Mouse (Mus musculus) CH12.LX (cell line): Measurements from ENCODE around the gene Ly75. TPM values are rescaled to one million over a fixed set of nuclear protein-coding genes. Genes with fewer than 3 reads are reported as not detected.

Experiments
- DNase-seq: peaks from one replicate; pipeline ENCODE4 v3.0.0-alpha.2; 2013; ENCODE audit errors: extremely low read depth
- H3K27ac ChIP-seq: 2 replicates; pipeline ENCODE4 v1.5.1; 2012; ENCODE audit warnings: low read depth, mild to moderate bottlenecking, control low read depth, moderate library complexity; ENCODE audit not compliant: insufficient read depth
- H3K27me3 ChIP-seq: replicated peaks from 2 replicates; pipeline ENCODE3; 2012; ENCODE audit warnings: inconsistent platforms
- H3K36me3 ChIP-seq, 2 experiments: replicated peaks in 1 of 2; 2 replicates each; pipeline versions ENCODE3 to v1.6.1; 2012; ENCODE audit warnings: inconsistent platforms in 1 of 2, low read length in 1 of 2, mild to moderate bottlenecking in 1 of 2, mixed read lengths in 1 of 2, moderate library complexity in 1 of 2; ENCODE audit not compliant: control insufficient read depth in 1 of 2, insufficient read depth in 1 of 2
- H3K4me1 ChIP-seq, 2 experiments: 2 replicates each; pipeline ENCODE4 v1.6.1; 2012; ENCODE audit warnings: inconsistent platforms in 1 of 2, moderate library complexity in 1 of 2; ENCODE audit not compliant: insufficient read depth in 2 of 2, control insufficient read depth in 1 of 2
- H3K4me2 ChIP-seq: 2 replicates; pipeline ENCODE4 v1.6.1; 2012; ENCODE audit warnings: low read depth, mild to moderate bottlenecking, control low read depth; ENCODE audit not compliant: poor library complexity, insufficient read depth, severe bottlenecking
- H3K4me3 ChIP-seq, 3 experiments: fragments of 150-350 bp in 1 of 3; sonication (generic) in 1 of 3; replicated peaks in 1 of 3; 2 replicates each; pipeline versions ENCODE3 to v1.5.1; 2011 to 2012; ENCODE audit warnings: low read depth in 2 of 3, low read length in 2 of 3, mild to moderate bottlenecking in 2 of 3, moderate library complexity in 2 of 3, control low read depth in 1 of 3, improper control_type of control experiment in 1 of 3, inconsistent platforms in 1 of 3, mixed read lengths in 1 of 3; ENCODE audit not compliant: poor library complexity in 1 of 3
- H3K79me2 ChIP-seq: replicated peaks from 2 replicates; pipeline ENCODE4 v1.6.1; 2012; ENCODE audit warnings: mild to moderate bottlenecking, moderate library complexity; ENCODE audit not compliant: control insufficient read depth, poor library complexity, insufficient read depth, severe bottlenecking; ENCODE audit errors: extremely low read depth
- H3K9ac ChIP-seq: 2 replicates; pipeline ENCODE4 v1.6.1; 2012; ENCODE audit warnings: low read depth, mild to moderate bottlenecking, control low read depth, moderate library complexity; ENCODE audit not compliant: insufficient read depth
- H3K9me3 ChIP-seq: replicated peaks from 2 replicates; pipeline ENCODE3; 2012; ENCODE audit warnings: low read length, inconsistent platforms, mixed read lengths
- BHLHE40 ChIP-seq: IDR thresholded peaks from 2 replicates; pipeline ENCODE4 v1.6.1; 2011; ENCODE audit warnings: mild to moderate bottlenecking, low read depth, low read length, improper control_type of control experiment
- CHD2 ChIP-seq: IDR thresholded peaks from 2 replicates; pipeline ENCODE4 v1.6.1; 2011; ENCODE audit warnings: low read length, improper control_type of control experiment
- CTCF ChIP-seq, 2 experiments: IDR thresholded peaks in 1 of 2; conservative IDR thresholded peaks in 1 of 2; 2 replicates each; pipeline ENCODE4 v1.5.1; 2011 to 2012; ENCODE audit warnings: low read depth in 2 of 2, low read length in 2 of 2, improper control_type of control experiment in 1 of 2, inconsistent platforms in 1 of 2, mild to moderate bottlenecking in 1 of 2, moderate library complexity in 1 of 2
- E2F4 ChIP-seq: IDR thresholded peaks from 2 replicates; pipeline ENCODE4 v1.6.1; 2011; ENCODE audit warnings: low read depth, low read length, improper control_type of control experiment; ENCODE audit not compliant: insufficient replicate concordance
- EP300 ChIP-seq: IDR thresholded peaks from 2 replicates; pipeline ENCODE4 v1.6.1; 2011; ENCODE audit warnings: low read length, improper control_type of control experiment
- ETS1 ChIP-seq: conservative IDR thresholded peaks from 2 replicates; pipeline ENCODE4 v1.6.1; 2012; ENCODE audit warnings: low read depth, mild to moderate bottlenecking, inconsistent platforms, low read length, improper control_type of control experiment, moderate library complexity
- GABPA ChIP-seq: IDR thresholded peaks from 2 replicates; pipeline ENCODE4 v1.6.1; 2012; ENCODE audit warnings: low read depth, low read length, improper control_type of control experiment, inconsistent platforms; ENCODE audit not compliant: insufficient replicate concordance
- HCFC1 ChIP-seq: IDR thresholded peaks from 2 replicates; pipeline ENCODE4 v1.6.1; 2012; ENCODE audit warnings: low read depth, mild to moderate bottlenecking, inconsistent platforms, low read length, improper control_type of control experiment
- MAFK ChIP-seq: IDR thresholded peaks from 2 replicates; pipeline ENCODE4 v1.6.1; 2011; ENCODE audit warnings: low read length, improper control_type of control experiment; ENCODE audit not compliant: insufficient replicate concordance
- MAZ ChIP-seq: IDR thresholded peaks from 2 replicates; pipeline ENCODE4 v1.6.1; 2012; ENCODE audit warnings: low read depth, mild to moderate bottlenecking, inconsistent platforms, low read length, improper control_type of control experiment, moderate library complexity
- MXI1 ChIP-seq: IDR thresholded peaks from 2 replicates; pipeline ENCODE4 v1.6.1; 2011; ENCODE audit warnings: mild to moderate bottlenecking, low read depth, low read length, improper control_type of control experiment
- MYC ChIP-seq: IDR thresholded peaks from 2 replicates; pipeline ENCODE4 v1.6.1; 2011; ENCODE audit warnings: low read depth, mild to moderate bottlenecking, improper control_type of control experiment, low read length
- NRF1 ChIP-seq: IDR thresholded peaks from 2 replicates; pipeline ENCODE4 v1.6.1; 2014; ENCODE audit warnings: low read depth, mild to moderate bottlenecking, inconsistent platforms, low read length, improper control_type of control experiment, moderate library complexity
- PAX5 ChIP-seq: IDR thresholded peaks from 2 replicates; pipeline ENCODE4 v1.6.1; 2012; ENCODE audit warnings: low read length, inconsistent platforms, mixed read lengths
- POLR2A ChIP-seq: IDR thresholded peaks from 2 replicates; pipeline ENCODE4 v1.6.1; 2011; ENCODE audit warnings: low read depth, mild to moderate bottlenecking, improper control_type of control experiment, low read length
- POLR2AphosphoS2 ChIP-seq: IDR thresholded peaks from 2 replicates; pipeline ENCODE4 v1.6.1; 2011; ENCODE audit warnings: low read depth, low read length, improper control_type of control experiment
- RAD21 ChIP-seq: IDR thresholded peaks from 2 replicates; pipeline ENCODE4 v1.6.1; 2011; ENCODE audit warnings: low read depth, mild to moderate bottlenecking, low read length, improper control_type of control experiment, moderate library complexity
- SMC3 ChIP-seq: IDR thresholded peaks from 2 replicates; pipeline ENCODE4 v1.6.1; 2011; ENCODE audit warnings: low read depth, low read length, improper control_type of control experiment
- USF2 ChIP-seq: conservative IDR thresholded peaks from 2 replicates; pipeline ENCODE4 v1.6.1; 2011; ENCODE audit warnings: low read depth, low read length, improper control_type of control experiment
- ZC3H11A ChIP-seq: IDR thresholded peaks from 2 replicates; pipeline ENCODE4 v1.6.1; 2012; ENCODE audit warnings: low read depth, mild to moderate bottlenecking, inconsistent platforms, low read length, improper control_type of control experiment
- ZKSCAN1 ChIP-seq: IDR thresholded peaks from 2 replicates; pipeline ENCODE4 v1.6.1; 2012; ENCODE audit warnings: low read depth, inconsistent platforms, low read length, improper control_type of control experiment, borderline replicate concordance
- ZMIZ1 ChIP-seq: IDR thresholded peaks from 2 replicates; pipeline ENCODE4 v1.6.1; 2012; ENCODE audit warnings: low read depth, mild to moderate bottlenecking, inconsistent platforms, low read length, improper control_type of control experiment
- ZNF384 ChIP-seq: IDR thresholded peaks from 2 replicates; pipeline ENCODE4 v1.6.1; 2012; ENCODE audit warnings: low read depth, low read length, improper control_type of control experiment, inconsistent platforms
- dilution Hi-C: fragments of 300-500 bp; cut with MboI; formaldehyde crosslinking; loops from 2 replicates; pipeline ENCODE4 v1.14.3; 2020; ENCODE audit warnings: low sequenced_read_pairs; ENCODE audit not compliant: extremely low pct_unique_long_range_greater_than_20kb, extremely low pct_ligation_motif_present
- in situ Hi-C: fragments of 300-500 bp; cut with MboI; formaldehyde crosslinking; loops from 3 replicates; pipeline ENCODE4 v1.14.3; 2019; ENCODE audit warnings: low sequenced_read_pairs, low pct_ligation_motif_present, low pct_unique_long_range_greater_than_20kb, mixed read lengths
- polyA plus RNA-seq: library from polyadenylated mRNA; unstranded; fragments of >175 nt; gene quantifications from 2 replicates; pipeline ENCODE4 v1.2.1, GENCODE M21; 2012; ENCODE audit warnings: low read depth; ENCODE audit not compliant: insufficient read length
- total RNA-seq, 2 experiments: library from RNA; depleted of rRNA; stranded (reverse); fragments of 300-350 nt in 1 of 2; fragments of >200 nt in 1 of 2; gene quantifications; 2 replicates each; pipeline ENCODE4 v1.2.3; 2012 to 2014

Gene Ly75
- total and polyA plus RNA-seq, 3 experiments, result 10.6 to 32.2 (median 13.8) TPM

DNA sequence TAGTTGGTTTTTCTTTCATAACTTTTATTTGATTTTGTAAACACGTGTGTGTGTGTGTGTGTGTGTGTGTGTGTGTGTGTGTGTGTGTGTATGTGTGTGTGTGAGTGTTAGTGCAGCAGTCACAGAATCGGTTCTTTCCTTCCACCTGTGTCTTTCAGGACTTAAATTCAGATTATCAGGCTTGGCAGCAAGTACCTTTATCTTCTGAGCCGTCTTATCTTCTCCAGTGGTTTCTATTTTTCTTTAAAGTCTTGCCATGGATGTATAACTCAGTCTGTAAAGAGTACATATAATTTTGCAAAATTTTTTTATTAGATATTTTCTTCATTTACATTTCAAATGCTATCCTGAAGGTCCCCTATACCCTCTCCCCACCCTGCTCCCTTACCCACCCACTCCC lies 4.3 kb upstream of the Ly75 start:
- H3K79me2 ChIP-seq, result no peaks in the 10 kb centered on the region
- H3K9ac ChIP-seq, result no peak overlapping the region
- no peak overlapping the region for H3K27ac ChIP-seq
- H3K4me1 ChIP-seq, result peaks cover 3 to 9% of the 10 kb centered on the region in 2 experiments
- no peak overlapping the region for H3K4me2 ChIP-seq
- in situ Hi-C loops, result no loop called here
- H3K9me3 ChIP-seq, result no peaks in the 10 kb centered on the region
- no peak for DNase-seq
- dilution Hi-C loops, result no loop called here
- no peak for TF ChIP-seq ZNF384
- TF ChIP-seq ZC3H11A, result no peak
- no peak for TF ChIP-seq MXI1
- no peak for TF ChIP-seq MAZ
- no peak for TF ChIP-seq ZKSCAN1
- TF ChIP-seq MAFK, result no peak
- TF ChIP-seq BHLHE40, result no peak
- no peak for TF ChIP-seq USF2
- no peak for TF ChIP-seq E2F4
- TF ChIP-seq HCFC1, result no peak
- no peak for TF ChIP-seq PAX5
- H3K36me3 ChIP-seq, result no peaks in the 10 kb centered on the region
- no peak overlapping the region for H3K4me3 ChIP-seq
- peaks cover 3% of the 10 kb centered on the region for H3K27me3 ChIP-seq

DNA sequence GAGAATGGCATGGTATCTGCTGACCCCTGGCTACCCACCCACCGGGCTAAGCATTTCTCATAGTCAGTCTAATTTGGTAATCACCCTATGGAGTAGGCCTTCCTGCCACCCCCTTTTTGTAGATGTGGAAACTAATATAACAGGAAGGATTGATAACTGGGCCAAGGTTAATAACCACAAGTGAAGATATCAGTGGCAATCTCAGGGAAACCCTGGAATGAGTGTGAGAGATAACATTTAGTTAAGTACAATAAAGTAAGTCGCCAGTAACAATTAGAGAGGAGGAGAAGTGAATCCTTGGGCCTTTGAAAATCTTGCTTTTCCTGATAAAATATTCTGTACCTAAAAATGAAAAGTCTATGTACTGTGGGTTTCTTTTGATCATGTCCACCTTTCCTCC lies 3.7 kb upstream of the Ly75 start:
- no peak for DNase-seq
- dilution Hi-C loops, result no loop called here
- TF ChIP-seq ZNF384, result no peak
- no peak for TF ChIP-seq EP300
- no peak for TF ChIP-seq MYC
- no peak for TF ChIP-seq MXI1
- no peak for TF ChIP-seq HCFC1
- TF ChIP-seq RAD21, result no peak
- TF ChIP-seq ZMIZ1, result no peak
- no peak for TF ChIP-seq ZKSCAN1
- no peak for TF ChIP-seq SMC3
- no peak for TF ChIP-seq BHLHE40
- TF ChIP-seq CTCF (conservative IDR thresholded peaks at IDR 0.05 in 1 of 2, IDR thresholded peaks at IDR 0.05 in 1 of 2; ENCODE audit: low read depth in 2 of 2, low read length in 2 of 2), result no peak
- no peak for TF ChIP-seq ETS1
- TF ChIP-seq ZC3H11A, result no peak
- TF ChIP-seq POLR2A, result no peak
- no peak for TF ChIP-seq GABPA
- no peak for TF ChIP-seq POLR2AphosphoS2
- TF ChIP-seq CHD2, result no peak
- no peak for TF ChIP-seq MAZ
- no peak for TF ChIP-seq NRF1
- no peak for TF ChIP-seq MAFK

More for the DNA sequence above, 3.7 kb upstream of the Ly75 start:
- no peak overlapping the region for H3K9ac ChIP-seq
- H3K9me3 ChIP-seq, result no peaks in the 10 kb centered on the region
- no peak overlapping the region for H3K4me2 ChIP-seq
- peaks cover 3% of the 10 kb centered on the region for H3K27me3 ChIP-seq
- in situ Hi-C loops, result no loop called here
- H3K4me1 ChIP-seq, result peaks cover 3 to 9% of the 10 kb centered on the region in 2 experiments
- no peak overlapping the region for H3K27ac ChIP-seq
- H3K36me3 ChIP-seq, result no peaks in the 10 kb centered on the region
- no peak overlapping the region for H3K4me3 ChIP-seq
- no peaks in the 10 kb centered on the region for H3K79me2 ChIP-seq
